Mouse (Mus musculus): Measurements from ENCODE around the gene Vapa. TPM values are rescaled to one million over a fixed set of nuclear protein-coding genes. Genes with fewer than 3 reads are reported as not detected.

The Vapa gene
- total and polyA plus RNA-seq, 3 experiments, result 51.4 to 158 (median 151) TPM

- dilution Hi-C loops (cut with MboI; ENCODE audit: extremely low pct_ligation_motif_present, extremely low pct_unique_long_range_greater_than_20kb, low sequenced_read_pairs), result no loop called here
- Histone ChIP-seq H3K4me2 (ENCODE audit: insufficient read depth, low read depth, poor library complexity, severe bottlenecking) (peak overlapping the region; percentile 69), H3K9me3 (replicated peaks; ENCODE audit: low read length) (no peaks in the 10 kb centered on the region), H3K27ac (ENCODE audit: insufficient read depth, low read depth) (no peak overlapping the region), H3K79me2 (replicated peaks; ENCODE audit: control insufficient read depth, extremely low read depth, insufficient read depth, poor library complexity, severe bottlenecking) (no peaks in the 10 kb centered on the region), H3K36me3 (replicated peaks in 1 of 2; ENCODE audit: control insufficient read depth in 1 of 2, insufficient read depth in 1 of 2, low read length in 1 of 2) (no peaks in the 10 kb centered on the region), H3K4me1 (ENCODE audit: control insufficient read depth in 1 of 2, insufficient read depth in 2 of 2) (peaks cover 5 to 21% of the 10 kb centered on the region in 2 experiments; a peak in 3 of 4 replicates), H3K27me3 (replicated peaks) (no peaks in the 10 kb centered on the region), H3K9ac (ENCODE audit: insufficient read depth, low read depth) (no peak overlapping the region; the same call in 1 of the 2 replicates), H3K4me3 (replicated peaks in 1 of 3; ENCODE audit: low read depth in 2 of 3, low read length in 2 of 3, poor library complexity in 1 of 3) (no peak overlapping the region)
- TF ChIP-seq MAFK (IDR thresholded peaks at IDR 0.05; ENCODE audit: insufficient replicate concordance, low read length) (no peak), RAD21 (IDR thresholded peaks at IDR 0.05; ENCODE audit: low read depth, low read length) (peak; percentile 43), RCOR1 (conservative IDR thresholded peaks at IDR 0.05; ENCODE audit: low read depth, low read length) (no peak), TBP (conservative IDR thresholded peaks at IDR 0.05; ENCODE audit: low read depth, low read length) (no peak), SMC3 (IDR thresholded peaks at IDR 0.05; ENCODE audit: low read depth, low read length) (peak; percentile 25; the same call in 1 of the 2 replicates), BHLHE40 (IDR thresholded peaks at IDR 0.05; ENCODE audit: low read depth, low read length) (no peak), POLR2AphosphoS2 (IDR thresholded peaks at IDR 0.05; ENCODE audit: low read depth, low read length) (no peak), ZNF384 (IDR thresholded peaks at IDR 0.05; ENCODE audit: low read depth, low read length) (peak; percentile 74), CTCF (conservative IDR thresholded peaks at IDR 0.05 in 1 of 2, IDR thresholded peaks at IDR 0.05 in 1 of 2; ENCODE audit: low read depth in 2 of 2, low read length in 2 of 2) (peak; percentile 65 to 75), UBTF (IDR thresholded peaks at IDR 0.05; ENCODE audit: low read depth, low read length) (no peak), E2F4 (IDR thresholded peaks at IDR 0.05; ENCODE audit: insufficient replicate concordance, low read depth, low read length) (no peak), NRF1 (IDR thresholded peaks at IDR 0.05; ENCODE audit: low read depth, low read length) (no peak), MAZ (IDR thresholded peaks at IDR 0.05; ENCODE audit: low read depth, low read length) (no peak), KAT2A (IDR thresholded peaks at IDR 0.05; ENCODE audit: insufficient replicate concordance, low read length) (no peak), JUN (IDR thresholded peaks at IDR 0.05; ENCODE audit: insufficient read depth, low read depth, low read length) (no peak), SIN3A (IDR thresholded peaks at IDR 0.05; ENCODE audit: low read length) (no peak)
- DNase-seq (ENCODE audit: extremely low read depth), result peak; percentile 65
- in situ Hi-C loops (cut with MboI; ENCODE audit: low pct_ligation_motif_present, low pct_unique_long_range_greater_than_20kb, low sequenced_read_pairs), result no loop called here
Observed at GRCm38 (mm10) chr17:65558217-65558616, 55.1 kb downstream of the Vapa start.

GRCm38 (mm10) chr17:65557212-65557611 lies 56.1 kb downstream of the Vapa start:
- Histone ChIP-seq H3K4me3 (replicated peaks in 1 of 3; ENCODE audit: low read depth in 2 of 3, low read length in 2 of 3, poor library complexity in 1 of 3) (no peak overlapping the region), H3K79me2 (replicated peaks; ENCODE audit: control insufficient read depth, extremely low read depth, insufficient read depth, poor library complexity, severe bottlenecking) (no peaks in the 10 kb centered on the region), H3K4me2 (ENCODE audit: insufficient read depth, low read depth, poor library complexity, severe bottlenecking) (0 out of 2 replicates have a peak overlapping the region, but pooled peaks have one; percentile 31), H3K9ac (ENCODE audit: insufficient read depth, low read depth) (no peak overlapping the region), H3K27ac (ENCODE audit: insufficient read depth, low read depth) (no peak overlapping the region), H3K9me3 (replicated peaks; ENCODE audit: low read length) (no peaks in the 10 kb centered on the region), H3K27me3 (replicated peaks) (no peaks in the 10 kb centered on the region), H3K4me1 (ENCODE audit: control insufficient read depth in 1 of 2, insufficient read depth in 2 of 2) (peaks cover 5 to 18% of the 10 kb centered on the region in 2 experiments; a peak in 3 of 4 replicates), H3K36me3 (replicated peaks in 1 of 2; ENCODE audit: control insufficient read depth in 1 of 2, insufficient read depth in 1 of 2, low read length in 1 of 2) (no peaks in the 10 kb centered on the region)
- dilution Hi-C loops (cut with MboI; ENCODE audit: extremely low pct_ligation_motif_present, extremely low pct_unique_long_range_greater_than_20kb, low sequenced_read_pairs), result no loop called here
- DNase-seq (ENCODE audit: extremely low read depth), result no peak
- in situ Hi-C loops (cut with MboI; ENCODE audit: low pct_ligation_motif_present, low pct_unique_long_range_greater_than_20kb, low sequenced_read_pairs), result no loop called here
- no peak for TF ChIP-seq JUN (IDR thresholded peaks at IDR 0.05; ENCODE audit: insufficient read depth, low read depth, low read length)
- no peak for TF ChIP-seq JUND (conservative IDR thresholded peaks at IDR 0.05; ENCODE audit: low read depth, low read length)
- no peak for TF ChIP-seq USF1 (IDR thresholded peaks at IDR 0.05; ENCODE audit: low read depth, low read length)
- no peak for TF ChIP-seq UBTF (IDR thresholded peaks at IDR 0.05; ENCODE audit: low read depth, low read length)
- no peak for TF ChIP-seq HCFC1 (IDR thresholded peaks at IDR 0.05; ENCODE audit: low read depth, low read length)
- no peak for TF ChIP-seq ELF1 (IDR thresholded peaks at IDR 0.05; ENCODE audit: low read depth, low read length)
- TF ChIP-seq ZNF384 (IDR thresholded peaks at IDR 0.05; ENCODE audit: low read depth, low read length), result no peak

All from CH12.LX (cell line).